Mouse (Mus musculus) kidney, adult 2 months (tissue): ENCODE measurements around the gene Olfr1411. TPM values are rescaled to one million over a fixed set of nuclear protein-coding genes. Genes with fewer than 3 reads are reported as not detected.

Source experiments
- DNase-seq: peaks from one replicate; pipeline ENCODE4 v3.0.0; 2021
- H3K27ac ChIP-seq: fragments of 200-500 bp; 2 replicates; pipeline ENCODE4 v1.5.1; 2012; ENCODE audit warnings: low read depth, low read length, control low read depth, inconsistent platforms; ENCODE audit not compliant: insufficient read depth
- H3K27me3 ChIP-seq: fragments of 200-500 bp; replicated peaks from 2 replicates; pipeline ENCODE4 v1.6.1; 2012; ENCODE audit warnings: mild to moderate bottlenecking, moderate library complexity, low read length, inconsistent platforms; ENCODE audit not compliant: control insufficient read depth, insufficient read depth
- H3K36me3 ChIP-seq: fragments of 200-500 bp; 2 replicates; pipeline ENCODE4 v1.6.1; 2012; ENCODE audit warnings: mild to moderate bottlenecking, moderate library complexity, low read length, inconsistent platforms; ENCODE audit not compliant: control insufficient read depth, insufficient read depth
- H3K4me1 ChIP-seq: fragments of 200-500 bp; 2 replicates; pipeline ENCODE4 v1.6.1; 2011; ENCODE audit warnings: low read length; ENCODE audit not compliant: control insufficient read depth, insufficient read depth
- H3K4me3 ChIP-seq: fragments of 200-500 bp; 2 replicates; pipeline ENCODE4 v1.5.1; 2011; ENCODE audit warnings: mild to moderate bottlenecking, low read depth, low read length, control low read depth; ENCODE audit not compliant: insufficient read depth
- CTCF ChIP-seq: fragments of 200-500 bp; conservative IDR thresholded peaks from 2 replicates; pipeline ENCODE4 v1.5.1; 2011; ENCODE audit warnings: low read depth, mild to moderate bottlenecking, control low read depth, low read length, moderate library complexity, mixed read lengths; ENCODE audit not compliant: insufficient read depth, insufficient read length
- POLR2A ChIP-seq: fragments of 200-500 bp; IDR thresholded peaks from one replicate; pipeline ENCODE4 v1.6.1; 2011; ENCODE audit warnings: low read depth, low read length, control low read depth
- WGBS: fragments of 180-500 bp; shearing (Covaris S2); methylation state at CpG from one replicate; pipeline ENCODE4 v1.1.7; 2018; 5-methylcytosine and 5-hydroxymethylcytosine counted together
- polyA plus RNA-seq: library from polyadenylated mRNA; depleted of rRNA; stranded (reverse); fragments of >200 nt; gene quantifications from 2 replicates; pipeline ENCODE4 v1.2.3, GENCODE M21; 2012

Gene Olfr1411
- polyA plus RNA-seq, 1 experiment = not detected

- no peak overlapping the region for H3K4me3 ChIP-seq
- no peaks in the 10 kb centered on the region for H3K4me1 ChIP-seq
- no peaks in the 10 kb centered on the region for H3K27me3 ChIP-seq
- 65% methylated on average over 6 of the region's 6 CpGs for WGBS
- no peaks in the 10 kb centered on the region for H3K36me3 ChIP-seq
- DNase-seq = no peak
- H3K27ac ChIP-seq = no peak overlapping the region
- TF ChIP-seq CTCF = no peak
- no peak for TF ChIP-seq POLR2A
Measured at GRCm38 (mm10) chr1:92632948-92633347, 38.7 kb downstream of the Olfr1411 start.

GRCm38 (mm10) chr1:92633726-92634125 is 39.5 kb downstream of the Olfr1411 start:
- Histone ChIP-seq H3K4me1 (no peaks in the 10 kb centered on the region), H3K4me3 (no peak overlapping the region), H3K36me3 (no peaks in the 10 kb centered on the region), H3K27ac (no peak overlapping the region), H3K27me3 (no peaks in the 10 kb centered on the region)
- no peak for TF ChIP-seq POLR2A
- TF ChIP-seq CTCF = no peak
- DNase-seq = no peak
- 81% methylated on average over 8 of the region's 8 CpGs for WGBS

- Histone ChIP-seq H3K4me3 (no peak overlapping the region), H3K27me3 (no peaks in the 10 kb centered on the region), H3K4me1 (no peaks in the 10 kb centered on the region), H3K27ac (no peak overlapping the region), H3K36me3 (no peaks in the 10 kb centered on the region)
- no peak for DNase-seq
- TF ChIP-seq CTCF (no peak), POLR2A (no peak)
- WGBS = 87% methylated on average over 1 of the region's 1 CpGs
Measured at GRCm38 (mm10) chr1:92634569-92634968, 40.4 kb downstream of the Olfr1411 start.

GRCm38 (mm10) chr1:92634976-92635599 is 40.9 kb downstream of the Olfr1411 start:
- no peak for TF ChIP-seq CTCF
- TF ChIP-seq POLR2A = no peak
- WGBS = 87% methylated on average over 4 of the region's 4 CpGs
- no peaks in the 10 kb centered on the region for H3K36me3 ChIP-seq
- no peaks in the 10 kb centered on the region for H3K4me1 ChIP-seq
- DNase-seq = no peak
- no peak overlapping the region for H3K4me3 ChIP-seq
- H3K27me3 ChIP-seq = no peaks in the 10 kb centered on the region
- H3K27ac ChIP-seq = no peak overlapping the region

- Histone ChIP-seq H3K4me1 (peaks cover 5% of the 10 kb centered on the region; the same call in 1 of the 2 replicates), H3K27ac (no peak overlapping the region), H3K27me3 (no peaks in the 10 kb centered on the region), H3K36me3 (no peaks in the 10 kb centered on the region), H3K4me3 (no peak overlapping the region)
- WGBS = 87% methylated on average over 8 of the region's 8 CpGs
- TF ChIP-seq CTCF (no peak), POLR2A (no peak)
- no peak for DNase-seq
Measured at GRCm38 (mm10) chr1:92636015-92636414, 41.8 kb downstream of the Olfr1411 start.

- DNase-seq = no peak
- TF ChIP-seq CTCF (no peak), POLR2A (no peak)
- WGBS = 93% methylated on average over 11 of the region's 11 CpGs
Measured at GRCm38 (mm10) chr1:92636676-92637075, 42.5 kb downstream of the Olfr1411 start.

GRCm38 (mm10) chr1:92637501-92638172 is 43.4 kb downstream of the Olfr1411 start:
- H3K27me3 ChIP-seq = no peaks in the 10 kb centered on the region
- H3K36me3 ChIP-seq = no peaks in the 10 kb centered on the region
- H3K27ac ChIP-seq = no peak overlapping the region
- TF ChIP-seq POLR2A = no peak
- no peak for TF ChIP-seq CTCF
- no peak overlapping the region for H3K4me3 ChIP-seq
- WGBS = 90% methylated on average over 15 of the region's 15 CpGs
- DNase-seq = no peak
- peaks cover 9% of the 10 kb centered on the region; the same call in 1 of the 2 replicates for H3K4me1 ChIP-seq

More at GRCm38 (mm10) chr1:92636676-92637075, 42.5 kb downstream of the Olfr1411 start:
- no peaks in the 10 kb centered on the region for H3K27me3 ChIP-seq
- H3K36me3 ChIP-seq = no peaks in the 10 kb centered on the region
- no peak overlapping the region for H3K4me3 ChIP-seq
- peaks cover 5% of the 10 kb centered on the region; the same call in 1 of the 2 replicates for H3K4me1 ChIP-seq
- no peak overlapping the region for H3K27ac ChIP-seq
